Mouse (Mus musculus): ENCODE results near the gene Gosr2. TPM values are rescaled to one million over a fixed set of nuclear protein-coding genes. Genes with fewer than 3 reads are reported as not detected.

Gosr2 gene
- polyA plus RNA-seq (2015; fragmentation: Nextera tagmentation; extraction: Ambion mirVana) = 107 and 113 TPM in 2 replicates

DNA sequence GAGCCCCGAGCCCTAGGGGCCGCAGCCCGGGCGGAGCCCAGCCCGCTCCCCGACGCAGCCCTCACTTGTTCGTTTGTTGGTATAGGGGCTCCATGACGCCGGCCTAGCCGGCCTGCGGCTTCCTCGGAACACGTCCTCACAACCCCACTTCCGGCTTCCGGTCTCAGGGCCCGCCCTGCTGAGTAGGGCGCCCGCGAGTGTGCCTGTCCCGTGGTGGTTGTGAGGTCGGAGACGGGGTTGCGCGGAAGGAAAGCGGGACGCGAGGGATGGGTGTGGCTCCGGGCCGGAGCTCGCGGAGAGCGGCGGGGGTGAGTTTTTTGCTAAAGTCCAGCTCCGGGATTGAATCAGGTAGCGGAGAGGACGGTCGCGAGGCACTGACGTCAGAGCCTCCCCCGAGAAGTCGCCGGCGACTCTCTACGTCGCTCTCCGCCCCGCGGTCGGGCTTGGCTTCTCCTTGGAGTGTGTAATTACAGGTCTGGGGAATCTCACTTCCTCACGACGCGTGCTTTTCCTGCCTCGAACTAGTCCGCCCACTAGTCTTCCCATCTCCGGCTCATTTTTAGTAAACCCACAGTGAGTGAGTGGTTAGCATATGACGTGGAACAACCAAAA lies at the start of gene Gosr2:
Gosr2 (minus strand) TSS at position 334 of the 612 bp plus-strand sequence.
- under 1% methylated on average over 56 of the region's 57 CpGs for WGBS
- H3K36me3 ChIP-seq (ENCODE audit: control insufficient read depth, insufficient read depth) = no peaks in the 10 kb centered on the region

DNA sequence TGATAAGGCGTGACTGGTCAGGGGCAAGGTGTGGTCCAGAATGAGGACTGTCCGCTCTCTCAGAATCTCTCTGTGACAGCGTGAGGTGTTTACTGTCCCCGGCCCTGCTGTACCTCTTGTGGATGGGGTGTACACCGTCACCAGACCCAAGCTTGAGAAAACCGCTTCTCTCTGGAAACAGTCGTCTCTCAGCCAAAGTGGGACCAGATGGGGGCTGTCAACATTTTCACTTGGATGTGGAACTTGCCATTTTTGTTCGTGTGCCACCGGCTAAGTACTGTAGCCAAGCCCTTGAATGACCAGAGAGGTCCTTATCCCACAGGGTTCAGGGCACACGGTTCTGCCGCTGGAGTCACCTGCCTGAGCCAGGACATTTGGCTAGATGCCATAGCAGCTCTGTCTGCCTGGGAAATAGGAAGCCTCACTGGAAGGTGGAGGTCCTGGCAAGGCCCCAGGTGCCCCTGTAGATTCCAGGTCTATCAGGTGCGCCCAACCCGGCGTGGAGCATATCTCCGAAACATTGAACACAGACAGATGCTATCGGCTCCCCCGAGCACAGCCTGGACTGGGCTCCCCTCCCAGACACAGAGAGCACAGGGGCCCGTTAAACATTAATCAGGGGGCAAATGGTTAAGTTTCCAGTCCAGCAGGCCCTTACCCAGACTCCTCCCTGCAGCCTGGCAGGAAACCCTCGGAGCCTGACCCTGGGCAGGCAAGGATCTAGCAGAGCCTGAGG lies 37.5 kb upstream of the Gosr2 start:
- Histone ChIP-seq H3K4me1 (replicated peaks; ENCODE audit: control insufficient read depth, insufficient read depth, low read length) (peaks cover 6% of the 10 kb centered on the region; the same call in 1 of the 2 replicates), H3K27ac (ENCODE audit: low read length) (no peak overlapping the region)
- 70% methylated on average over 19 of the region's 19 CpGs for WGBS

More for the DNA sequence above, at the start of gene Gosr2:
- peak within 1 kb of the TSS; percentile 72 for H3K4me3 ChIP-seq (replicated peaks; ENCODE audit: low read length)
- H3K9ac ChIP-seq (replicated peaks; ENCODE audit: low read depth, low read length) = peak within 1 kb of the TSS; percentile 78
- H3K9me3 ChIP-seq (ENCODE audit: control insufficient read depth, low read length) = no peaks in the 10 kb centered on the region
- ATAC-seq = peak; percentile 97
- peak within 1 kb of the TSS; percentile 98 for H3K27ac ChIP-seq (ENCODE audit: low read length)
- no peaks in the 10 kb centered on the region for H3K27me3 ChIP-seq (replicated peaks; ENCODE audit: control insufficient read depth, insufficient read depth, low read length)
- peaks cover 5% of the 10 kb centered on the region for H3K4me1 ChIP-seq (replicated peaks; ENCODE audit: control insufficient read depth, insufficient read depth, low read length)
- H3K4me2 ChIP-seq (ENCODE audit: low read length) = peak within 1 kb of the TSS; percentile 69

DNA sequence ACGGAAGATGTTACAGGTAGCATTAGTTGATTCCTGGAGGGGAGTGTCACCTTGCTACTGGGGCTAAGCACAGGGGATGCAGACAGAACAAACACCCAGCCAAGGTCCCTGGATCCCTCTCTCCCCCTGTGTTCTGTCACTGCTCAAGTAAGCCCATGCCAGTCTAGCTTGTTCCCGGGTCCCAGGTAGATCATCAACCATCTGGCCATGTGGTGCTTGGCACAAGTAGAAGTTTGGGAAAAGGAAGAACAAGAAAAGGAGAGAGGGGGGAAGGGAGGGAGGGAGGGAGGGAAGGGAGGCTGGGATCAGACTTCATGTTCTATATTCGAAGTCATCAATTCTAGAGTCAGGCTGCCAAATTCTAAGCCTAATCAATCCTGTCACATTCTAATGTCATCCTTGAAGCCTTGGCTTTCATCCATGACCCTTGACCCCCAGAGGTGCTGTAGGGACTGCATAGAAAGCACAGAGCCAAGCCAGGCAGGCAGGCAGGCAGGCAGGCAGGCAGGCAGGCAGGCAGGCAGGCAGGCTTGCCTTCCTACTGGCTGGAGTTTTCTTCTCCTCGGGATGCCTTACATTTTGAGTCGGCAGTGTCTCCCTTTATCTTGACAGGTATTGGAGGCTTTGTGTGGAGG lies 36.8 kb upstream of the Gosr2 start:
- Histone ChIP-seq H3K4me3 (replicated peaks; ENCODE audit: low read length) (no peak overlapping the region), H3K9ac (replicated peaks; ENCODE audit: low read depth, low read length) (no peak overlapping the region), H3K36me3 (ENCODE audit: control insufficient read depth, insufficient read depth) (no peaks in the 10 kb centered on the region), H3K4me1 (replicated peaks; ENCODE audit: control insufficient read depth, insufficient read depth, low read length) (peaks cover 6% of the 10 kb centered on the region; the same call in 1 of the 2 replicates), H3K9me3 (ENCODE audit: control insufficient read depth, low read length) (no peaks in the 10 kb centered on the region), H3K4me2 (ENCODE audit: low read length) (no peak overlapping the region), H3K27me3 (replicated peaks; ENCODE audit: control insufficient read depth, insufficient read depth, low read length) (no peaks in the 10 kb centered on the region), H3K27ac (ENCODE audit: low read length) (no peak overlapping the region)
- ATAC-seq = no peak
- WGBS = 73% methylated on average over 5 of the region's 5 CpGs

More for the DNA sequence above, 37.5 kb upstream of the Gosr2 start:
- Histone ChIP-seq H3K9me3 (ENCODE audit: control insufficient read depth, low read length) (no peaks in the 10 kb centered on the region), H3K9ac (replicated peaks; ENCODE audit: low read depth, low read length) (no peak overlapping the region), H3K36me3 (ENCODE audit: control insufficient read depth, insufficient read depth) (no peaks in the 10 kb centered on the region), H3K4me3 (replicated peaks; ENCODE audit: low read length) (no peak overlapping the region), H3K27me3 (replicated peaks; ENCODE audit: control insufficient read depth, insufficient read depth, low read length) (no peaks in the 10 kb centered on the region), H3K4me2 (ENCODE audit: low read length) (no peak overlapping the region)
- ATAC-seq = no peak

DNA sequence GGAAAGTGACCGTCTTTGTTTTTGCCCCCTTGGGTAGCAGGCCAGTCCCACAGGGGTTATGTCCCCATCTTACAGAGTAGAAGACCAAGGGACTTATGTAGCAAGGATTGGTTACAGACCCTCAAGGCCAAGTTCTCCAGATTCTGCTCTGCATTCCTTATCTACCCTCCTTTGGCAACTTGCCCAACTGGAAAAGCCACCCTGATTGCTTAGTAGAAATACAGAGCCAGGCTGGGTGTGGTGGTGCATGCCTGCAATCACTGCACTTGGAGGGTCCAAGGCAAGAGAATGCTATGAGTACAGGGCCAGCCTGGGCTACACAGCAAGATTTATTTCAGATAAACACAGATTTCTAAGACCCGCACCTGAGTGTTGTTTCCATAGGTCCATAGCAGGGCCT lies 36.3 kb upstream of the Gosr2 start:
- ATAC-seq = no peak
- H3K27me3 ChIP-seq (replicated peaks; ENCODE audit: control insufficient read depth, insufficient read depth, low read length) = no peaks in the 10 kb centered on the region
- H3K9me3 ChIP-seq (ENCODE audit: control insufficient read depth, low read length) = no peaks in the 10 kb centered on the region
- no peak overlapping the region for H3K4me2 ChIP-seq (ENCODE audit: low read length)
- no peak overlapping the region for H3K9ac ChIP-seq (replicated peaks; ENCODE audit: low read depth, low read length)
- peaks cover 6% of the 10 kb centered on the region; the same call in 1 of the 2 replicates for H3K4me1 ChIP-seq (replicated peaks; ENCODE audit: control insufficient read depth, insufficient read depth, low read length)
- no peaks in the 10 kb centered on the region for H3K36me3 ChIP-seq (ENCODE audit: control insufficient read depth, insufficient read depth)
- 88% methylated on average over 2 of the region's 2 CpGs for WGBS
- no peak overlapping the region for H3K4me3 ChIP-seq (replicated peaks; ENCODE audit: low read length)
- no peak overlapping the region for H3K27ac ChIP-seq (ENCODE audit: low read length)

DNA sequence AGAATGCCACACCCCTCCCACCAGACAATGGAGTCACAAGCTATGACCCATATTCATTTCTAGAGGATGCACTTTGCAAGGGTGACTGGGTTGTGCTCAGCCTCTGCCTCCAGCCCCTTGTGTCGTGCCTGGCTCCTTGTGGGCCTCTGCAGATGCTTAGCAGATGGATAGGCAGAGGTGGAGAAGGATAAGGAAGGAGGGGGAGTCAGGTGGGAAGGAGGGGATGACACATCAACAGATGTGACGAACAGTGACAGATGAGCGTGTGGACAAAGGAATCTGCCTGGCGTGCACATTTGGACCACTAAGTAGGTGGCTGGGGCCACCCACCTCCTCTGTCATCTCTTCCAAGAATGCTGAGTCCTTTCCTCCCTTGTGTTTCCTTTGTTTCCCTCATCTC lies 35.4 kb upstream of the Gosr2 start:
- H3K4me3 ChIP-seq (replicated peaks; ENCODE audit: low read length) = no peak overlapping the region

DNA sequence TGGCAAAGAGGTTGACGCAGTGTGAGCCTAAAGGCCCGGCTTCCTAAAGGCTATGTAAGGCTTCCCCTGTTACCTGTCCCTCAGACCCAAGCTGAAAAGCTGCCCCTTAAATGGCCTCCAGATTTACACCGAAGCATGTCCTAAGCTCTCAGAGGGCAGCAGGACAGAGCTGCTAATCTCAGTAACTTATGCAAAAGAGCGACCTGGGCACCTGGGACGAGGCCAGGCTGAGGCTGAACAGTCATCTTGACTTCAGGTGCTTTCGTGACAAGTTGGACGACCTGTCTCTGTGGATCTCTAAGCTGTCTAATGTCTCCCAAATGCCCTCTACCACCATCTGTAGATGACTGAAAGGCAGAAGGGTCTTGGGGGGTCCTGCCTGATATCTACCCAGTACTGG lies 34.6 kb upstream of the Gosr2 start:
- H3K9ac ChIP-seq (replicated peaks; ENCODE audit: low read depth, low read length) = no peak overlapping the region
- WGBS = 78% methylated on average over 7 of the region's 7 CpGs
- ATAC-seq = no peak
- no peaks in the 10 kb centered on the region for H3K36me3 ChIP-seq (ENCODE audit: control insufficient read depth, insufficient read depth)
- no peak overlapping the region for H3K4me3 ChIP-seq (replicated peaks; ENCODE audit: low read length)
- no peaks in the 10 kb centered on the region for H3K27me3 ChIP-seq (replicated peaks; ENCODE audit: control insufficient read depth, insufficient read depth, low read length)
- no peak overlapping the region for H3K27ac ChIP-seq (ENCODE audit: low read length)
- peaks cover 6% of the 10 kb centered on the region; the same call in 1 of the 2 replicates for H3K4me1 ChIP-seq (replicated peaks; ENCODE audit: control insufficient read depth, insufficient read depth, low read length)
- H3K9me3 ChIP-seq (ENCODE audit: control insufficient read depth, low read length) = no peaks in the 10 kb centered on the region
- no peak overlapping the region for H3K4me2 ChIP-seq (ENCODE audit: low read length)

More for the DNA sequence above, 35.4 kb upstream of the Gosr2 start:
- H3K4me2 ChIP-seq (ENCODE audit: low read length) = no peak overlapping the region
- H3K36me3 ChIP-seq (ENCODE audit: control insufficient read depth, insufficient read depth) = no peaks in the 10 kb centered on the region
- no peaks in the 10 kb centered on the region for H3K9me3 ChIP-seq (ENCODE audit: control insufficient read depth, low read length)
- H3K27me3 ChIP-seq (replicated peaks; ENCODE audit: control insufficient read depth, insufficient read depth, low read length) = no peaks in the 10 kb centered on the region
- H3K27ac ChIP-seq (ENCODE audit: low read length) = no peak overlapping the region
- no peak overlapping the region for H3K9ac ChIP-seq (replicated peaks; ENCODE audit: low read depth, low read length)
- WGBS = 78% methylated on average over 4 of the region's 4 CpGs
- ATAC-seq = no peak
- peaks cover 6% of the 10 kb centered on the region; the same call in 1 of the 2 replicates for H3K4me1 ChIP-seq (replicated peaks; ENCODE audit: control insufficient read depth, insufficient read depth, low read length)

DNA sequence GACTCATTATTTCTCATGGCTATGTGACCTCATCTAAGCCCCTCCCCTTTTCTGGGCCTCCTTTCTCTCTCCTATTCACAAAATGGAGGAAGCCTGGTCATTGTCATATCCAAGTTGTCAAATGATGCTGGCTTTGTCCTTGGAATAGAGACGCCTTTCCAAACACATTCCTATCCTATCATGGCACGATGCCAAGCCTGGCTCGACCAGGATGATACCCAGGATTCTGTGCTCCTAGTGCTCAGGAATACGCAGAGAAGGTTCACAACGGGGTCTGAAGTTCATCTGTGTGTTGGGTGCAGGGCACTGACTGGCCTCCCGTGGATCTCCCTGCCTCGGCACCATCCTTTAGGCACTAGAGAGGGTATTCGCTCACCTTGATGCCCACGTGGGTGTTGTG lies 33.9 kb upstream of the Gosr2 start:
- ATAC-seq = no peak
- H3K9me3 ChIP-seq (ENCODE audit: control insufficient read depth, low read length) = no peaks in the 10 kb centered on the region
- no peak overlapping the region for H3K4me3 ChIP-seq (replicated peaks; ENCODE audit: low read length)
- peaks cover 6% of the 10 kb centered on the region; the same call in 1 of the 2 replicates for H3K4me1 ChIP-seq (replicated peaks; ENCODE audit: control insufficient read depth, insufficient read depth, low read length)
- no peaks in the 10 kb centered on the region for H3K27me3 ChIP-seq (replicated peaks; ENCODE audit: control insufficient read depth, insufficient read depth, low read length)
- H3K9ac ChIP-seq (replicated peaks; ENCODE audit: low read depth, low read length) = no peak overlapping the region
- 81% methylated on average over 9 of the region's 9 CpGs for WGBS
- H3K27ac ChIP-seq (ENCODE audit: low read length) = no peak overlapping the region
- no peak overlapping the region for H3K4me2 ChIP-seq (ENCODE audit: low read length)
- no peaks in the 10 kb centered on the region for H3K36me3 ChIP-seq (ENCODE audit: control insufficient read depth, insufficient read depth)

DNA sequence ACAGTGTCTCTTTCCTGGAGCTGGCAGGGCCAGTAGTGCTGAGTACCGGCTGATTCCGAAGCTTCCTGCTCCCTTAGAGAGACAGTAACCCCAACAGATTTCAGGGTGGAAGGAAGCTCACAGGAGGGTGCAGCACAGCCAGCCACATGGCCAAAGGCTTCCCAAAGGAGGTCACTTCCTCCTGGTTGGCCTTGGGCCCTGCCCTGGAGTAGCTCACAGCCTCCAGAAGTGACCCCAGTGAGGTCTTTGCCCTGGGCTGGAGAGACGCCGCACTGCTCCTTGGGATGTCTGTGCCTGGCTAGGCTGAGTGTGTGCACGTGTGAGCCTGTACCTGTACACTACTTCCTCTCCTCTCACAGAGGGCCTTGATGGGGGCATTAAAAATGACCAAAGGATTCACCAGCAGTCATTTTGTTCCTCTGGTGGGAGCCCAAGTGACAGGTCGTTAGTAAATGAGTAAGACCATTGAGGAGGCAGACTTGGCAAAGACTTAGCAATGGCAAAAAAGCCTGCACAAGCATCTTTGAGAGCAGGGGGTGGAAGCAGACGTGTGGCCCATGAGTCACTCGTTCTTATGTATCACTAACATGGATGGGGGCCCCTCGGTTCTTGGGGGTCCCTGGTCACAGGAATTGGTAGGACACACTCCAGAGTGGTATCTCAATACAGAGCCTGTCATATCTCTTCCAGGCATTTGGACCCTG lies 31.7 kb upstream of the Gosr2 start:
- Histone ChIP-seq H3K27ac (ENCODE audit: low read length) (no peak overlapping the region), H3K36me3 (ENCODE audit: control insufficient read depth, insufficient read depth) (no peaks in the 10 kb centered on the region), H3K4me1 (replicated peaks; ENCODE audit: control insufficient read depth, insufficient read depth, low read length) (no peaks in the 10 kb centered on the region; the same call in 1 of the 2 replicates), H3K9me3 (ENCODE audit: control insufficient read depth, low read length) (no peaks in the 10 kb centered on the region), H3K27me3 (replicated peaks; ENCODE audit: control insufficient read depth, insufficient read depth, low read length) (no peaks in the 10 kb centered on the region), H3K9ac (replicated peaks; ENCODE audit: low read depth, low read length) (no peak overlapping the region), H3K4me2 (ENCODE audit: low read length) (no peak overlapping the region), H3K4me3 (replicated peaks; ENCODE audit: low read length) (no peak overlapping the region)
- WGBS = 59% methylated on average over 9 of the region's 9 CpGs
- no peak for ATAC-seq

DNA sequence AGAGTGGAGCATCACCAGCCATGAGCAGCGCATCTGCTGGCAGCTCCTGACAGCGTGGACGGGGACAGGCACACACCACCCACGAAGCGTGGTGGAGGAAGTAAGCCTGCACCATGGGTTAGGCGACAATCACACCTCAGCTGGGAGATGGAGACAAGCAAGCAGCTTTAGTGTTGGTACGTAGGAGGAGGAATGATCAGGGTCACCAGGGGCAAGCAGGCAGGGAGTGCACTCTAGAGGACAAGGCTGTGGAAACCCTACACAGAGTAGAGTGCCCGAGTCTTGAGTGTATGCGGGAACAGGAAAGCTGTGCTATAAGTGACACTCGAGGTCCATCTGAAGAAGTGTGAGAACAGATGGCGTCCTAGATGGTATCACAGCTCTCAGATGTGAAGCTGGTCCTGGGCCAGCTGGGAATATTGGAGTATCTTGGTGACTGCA lies 26.7 kb upstream of the Gosr2 start:
- H3K4me2 ChIP-seq (ENCODE audit: low read length) = no peak overlapping the region
- WGBS = 65% methylated on average over 11 of the region's 11 CpGs
- peaks cover 11% of the 10 kb centered on the region for H3K4me1 ChIP-seq (replicated peaks; ENCODE audit: control insufficient read depth, insufficient read depth, low read length)
- H3K9ac ChIP-seq (replicated peaks; ENCODE audit: low read depth, low read length) = no peak overlapping the region
- no peaks in the 10 kb centered on the region for H3K27me3 ChIP-seq (replicated peaks; ENCODE audit: control insufficient read depth, insufficient read depth, low read length)
- H3K36me3 ChIP-seq (ENCODE audit: control insufficient read depth, insufficient read depth) = no peaks in the 10 kb centered on the region
- no peak overlapping the region for H3K4me3 ChIP-seq (replicated peaks; ENCODE audit: low read length)
- no peak overlapping the region for H3K27ac ChIP-seq (ENCODE audit: low read length)
- ATAC-seq = peak; percentile 25; the same call in 1 of the 2 replicates
- H3K9me3 ChIP-seq (ENCODE audit: control insufficient read depth, low read length) = no peaks in the 10 kb centered on the region

Measured in forebrain, embryonic 16.5 days (tissue).